Mouse (Mus musculus) neural tube, embryonic 15.5 days (tissue): ENCODE results near the gene Gm19426. TPM values are rescaled to one million over a fixed set of nuclear protein-coding genes. Genes with fewer than 3 reads are reported as not detected.
A peak's percentile ranks its signal among the peaks of the same experiment; 100 is the strongest.

Source experiments
- ATAC-seq: fragments of 200-750 bp; cut with Nextera tagmentation; 2 replicates; pipeline ENCODE4 v1.8.0; 2017; ENCODE audit warnings: mild to moderate bottlenecking, moderate TSS enrichment, moderate library complexity; ENCODE audit not compliant: low FRiP score
- H3K27ac ChIP-seq: fragments of 300-500 bp; sonication (generic); replicated peaks from 2 replicates; pipeline ENCODE4 v1.5.1; 2015; ENCODE audit warnings: mild to moderate bottlenecking, inconsistent platforms
- H3K27me3 ChIP-seq: fragments of 300-500 bp; sonication (generic); replicated peaks from 2 replicates; pipeline ENCODE4 v1.6.1; 2015; ENCODE audit warnings: inconsistent platforms
- H3K36me3 ChIP-seq: fragments of 300-500 bp; sonication (generic); 2 replicates; pipeline ENCODE4 v1.6.1; 2015; ENCODE audit warnings: inconsistent platforms
- H3K4me1 ChIP-seq: fragments of 300-500 bp; sonication (generic); 2 replicates; pipeline ENCODE4 v1.6.1; 2015; ENCODE audit warnings: inconsistent platforms
- H3K4me2 ChIP-seq: fragments of 300-500 bp; sonication (generic); 2 replicates; pipeline ENCODE4 v1.6.1; 2015; ENCODE audit warnings: inconsistent platforms, mild to moderate bottlenecking, moderate library complexity
- H3K4me3 ChIP-seq: fragments of 300-500 bp; sonication (generic); replicated peaks from 2 replicates; pipeline ENCODE4 v1.5.1; 2015; ENCODE audit warnings: mild to moderate bottlenecking, inconsistent platforms
- H3K9ac ChIP-seq: fragments of 300-500 bp; sonication (generic); replicated peaks from 2 replicates; pipeline ENCODE4 v1.6.1; 2015; ENCODE audit warnings: mild to moderate bottlenecking, inconsistent platforms
- H3K9me3 ChIP-seq: fragments of 300-500 bp; sonication (generic); replicated peaks from 2 replicates; pipeline ENCODE4 v1.6.1; 2016; ENCODE audit warnings: inconsistent platforms
- WGBS: fragments of 180-500 bp; shearing (Covaris S2); methylation state at CpG from one replicate; pipeline ENCODE4 v1.1.7; 2015; ENCODE audit warnings: mixed read lengths; 5-methylcytosine and 5-hydroxymethylcytosine counted together
- polyA plus RNA-seq: library from polyadenylated mRNA; unstranded; fragments of >200 nt; fragmentation: Nextera tagmentation; extraction: Ambion mirVana; gene quantifications from 2 replicates; pipeline ENCODE4 v1.2.1, GENCODE M21; 2015

Gm19426 gene
- polyA plus RNA-seq, 1 experiment from 2014 or later: 5.9 TPM

GRCm38 (mm10) chr2:84716423-84717355 is 26.8 kb downstream of the Gm19426 start:
- H3K27ac ChIP-seq: peak overlapping the region; percentile 97
- ATAC-seq: no peak
- WGBS: 38% methylated on average over 9 of the region's 9 CpGs

GRCm38 (mm10) chr2:84715562-84716361 is 27.7 kb downstream of the Gm19426 start:
- Histone ChIP-seq H3K9ac (peak overlapping the region; percentile 64), H3K36me3 (no peaks in the 10 kb centered on the region), H3K27me3 (no peaks in the 10 kb centered on the region), H3K4me3 (peak overlapping the region; percentile 95), H3K4me1 (peaks cover 27% of the 10 kb centered on the region), H3K27ac (peak overlapping the region; percentile 97), H3K4me2 (peak overlapping the region; percentile 82), H3K9me3 (no peaks in the 10 kb centered on the region)
- WGBS: under 1% methylated on average over 33 of the region's 33 CpGs
- peak; percentile 97 for ATAC-seq

More at GRCm38 (mm10) chr2:84716423-84717355, 26.8 kb downstream of the Gm19426 start:
- Histone ChIP-seq H3K36me3 (peaks cover 3% of the 10 kb centered on the region; the same call in 1 of the 2 replicates), H3K4me2 (peak overlapping the region; percentile 82), H3K4me1 (peaks cover 33% of the 10 kb centered on the region), H3K27me3 (no peaks in the 10 kb centered on the region), H3K9ac (peak overlapping the region; percentile 64), H3K4me3 (peak overlapping the region; percentile 95), H3K9me3 (no peaks in the 10 kb centered on the region)

- Histone ChIP-seq H3K4me2 (peak within 1 kb of the TSS; percentile 82), H3K9ac (peak within 1 kb of the TSS; percentile 82), H3K9me3 (no peaks in the 10 kb centered on the region), H3K36me3 (peaks cover 7% of the 10 kb centered on the region), H3K4me1 (peaks cover 27% of the 10 kb centered on the region), H3K27me3 (no peaks in the 10 kb centered on the region), H3K4me3 (peak within 1 kb of the TSS; percentile 95), H3K27ac (peak within 1 kb of the TSS; percentile 97)
- 3% methylated on average over 88 of the region's 107 CpGs for WGBS
- ATAC-seq: peak; percentile 97
These were observed 28.5 kb downstream of the Gm19426 start, which contains the start of gene Zdhhc5 for GRCm38 (mm10) chr2:84714811-84715561. Gene Zdhhc5 (minus strand): TSS chr2:84715180.

- Histone ChIP-seq H3K9ac (peak overlapping the region; percentile 82), H3K9me3 (no peaks in the 10 kb centered on the region), H3K4me1 (peaks cover 31% of the 10 kb centered on the region), H3K4me3 (peak overlapping the region; percentile 95), H3K27ac (peak overlapping the region; percentile 97), H3K27me3 (no peaks in the 10 kb centered on the region), H3K36me3 (peaks cover 11% of the 10 kb centered on the region), H3K4me2 (peak overlapping the region; percentile 82)
- WGBS: 0% methylated on average over 18 of the region's 26 CpGs
- ATAC-seq: peak; percentile 4
These were observed 29.0 kb downstream of the Gm19426 start for GRCm38 (mm10) chr2:84714422-84714810.

GRCm38 (mm10) chr2:84711898-84712297 is 31.6 kb downstream of the Gm19426 start:
- Histone ChIP-seq H3K4me1 (peaks cover 53% of the 10 kb centered on the region), H3K36me3 (peaks cover 15% of the 10 kb centered on the region), H3K27me3 (no peaks in the 10 kb centered on the region), H3K27ac (no peak overlapping the region), H3K9ac (no peak overlapping the region), H3K4me3 (no peak overlapping the region), H3K9me3 (no peaks in the 10 kb centered on the region), H3K4me2 (no peak overlapping the region)
- WGBS: 91% methylated on average over 2 of the region's 2 CpGs
- no peak for ATAC-seq

GRCm38 (mm10) chr2:84707523-84707922 is 35.9 kb downstream of the Gm19426 start:
- H3K9me3 ChIP-seq: no peaks in the 10 kb centered on the region
- no peak overlapping the region for H3K4me3 ChIP-seq
- no peak overlapping the region for H3K27ac ChIP-seq
- no peak for ATAC-seq
- H3K27me3 ChIP-seq: no peaks in the 10 kb centered on the region
- WGBS: 30% methylated on average over 1 of the region's 1 CpGs
- no peak overlapping the region for H3K9ac ChIP-seq
- H3K4me1 ChIP-seq: peaks cover 38% of the 10 kb centered on the region
- no peak overlapping the region for H3K4me2 ChIP-seq
- peaks cover 24% of the 10 kb centered on the region for H3K36me3 ChIP-seq

- WGBS: 91% methylated on average over 1 of the region's 1 CpGs
- ATAC-seq: no peak
- no peak overlapping the region for H3K4me2 ChIP-seq
- no peaks in the 10 kb centered on the region for H3K9me3 ChIP-seq
- no peak overlapping the region for H3K9ac ChIP-seq
- peaks cover 23% of the 10 kb centered on the region for H3K36me3 ChIP-seq
- H3K4me1 ChIP-seq: peaks cover 32% of the 10 kb centered on the region
- no peak overlapping the region for H3K27ac ChIP-seq
- no peak overlapping the region for H3K4me3 ChIP-seq
- no peaks in the 10 kb centered on the region for H3K27me3 ChIP-seq
These were observed 38.2 kb downstream of the Gm19426 start for GRCm38 (mm10) chr2:84705295-84705694.

GRCm38 (mm10) chr2:84704329-84704728 is 39.1 kb downstream of the Gm19426 start:
- no peak for ATAC-seq
- Histone ChIP-seq H3K27me3 (no peaks in the 10 kb centered on the region), H3K9ac (no peak overlapping the region), H3K4me3 (no peak overlapping the region), H3K4me1 (peaks cover 28% of the 10 kb centered on the region), H3K27ac (no peak overlapping the region), H3K9me3 (no peaks in the 10 kb centered on the region), H3K4me2 (no peak overlapping the region), H3K36me3 (peaks cover 16% of the 10 kb centered on the region)
- 86% methylated on average over 5 of the region's 5 CpGs for WGBS

- H3K4me3 ChIP-seq: no peak overlapping the region
- no peaks in the 10 kb centered on the region for H3K9me3 ChIP-seq
- ATAC-seq: no peak
- H3K4me1 ChIP-seq: peaks cover 19% of the 10 kb centered on the region
- WGBS: 91% methylated on average over 1 of the region's 1 CpGs
- no peak overlapping the region for H3K4me2 ChIP-seq
- no peak overlapping the region for H3K9ac ChIP-seq
- H3K36me3 ChIP-seq: peaks cover 17% of the 10 kb centered on the region
- no peak overlapping the region for H3K27ac ChIP-seq
- no peaks in the 10 kb centered on the region for H3K27me3 ChIP-seq
These were observed 40.0 kb downstream of the Gm19426 start for GRCm38 (mm10) chr2:84703497-84703896.

GRCm38 (mm10) chr2:84695007-84695695 is 48.3 kb downstream of the Gm19426 start:
- Histone ChIP-seq H3K27me3 (no peaks in the 10 kb centered on the region), H3K4me1 (no peaks in the 10 kb centered on the region), H3K27ac (no peak overlapping the region), H3K4me2 (no peak overlapping the region), H3K9ac (no peak overlapping the region), H3K36me3 (peaks cover 57% of the 10 kb centered on the region), H3K4me3 (no peak overlapping the region), H3K9me3 (no peaks in the 10 kb centered on the region)
- WGBS: 91% methylated on average over 5 of the region's 5 CpGs
- ATAC-seq: no peak
